Mouse (Mus musculus): ENCODE measurements around the gene Zfand3. TPM values are rescaled to one million over a fixed set of nuclear protein-coding genes. Genes with fewer than 3 reads are reported as not detected.

The Zfand3 gene
- polyA plus RNA-seq, 1 experiment = 69.3 TPM

DNA sequence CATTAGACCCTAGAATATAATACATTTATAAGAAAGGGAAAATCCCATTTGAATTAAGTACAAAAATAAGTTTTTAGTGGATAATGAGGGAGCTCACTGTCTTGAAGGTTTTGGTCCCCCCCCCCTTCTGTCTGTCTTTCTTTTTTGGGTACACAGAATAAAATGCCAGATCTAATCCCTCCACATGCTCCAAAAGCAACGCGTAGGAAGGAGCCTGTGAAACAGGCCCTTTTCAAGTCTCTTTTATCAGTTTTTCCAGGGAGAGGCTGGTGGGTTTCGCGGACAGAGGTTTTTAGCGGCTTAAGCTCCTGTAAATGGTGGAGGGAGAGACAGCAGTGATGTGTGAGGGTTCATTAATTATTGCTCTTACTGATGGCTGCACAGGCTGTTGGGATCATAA is 183.0 kb downstream of the Zfand3 start:
- no peak overlapping the region for H3K4me3 ChIP-seq (ENCODE audit: low read depth, low read length)
- H3K9me3 ChIP-seq (replicated peaks; ENCODE audit: control insufficient read depth, insufficient read depth, low read length, poor library complexity, severe bottlenecking) = no peaks in the 10 kb centered on the region
- H3K9ac ChIP-seq (ENCODE audit: low read depth, poor library complexity, severe bottlenecking) = no peak overlapping the region
- H3K27me3 ChIP-seq (ENCODE audit: control insufficient read depth, insufficient read depth, low read length, poor library complexity, severe bottlenecking) = no peaks in the 10 kb centered on the region
- TF ChIP-seq EP300 (IDR thresholded peaks at IDR 0.05; ENCODE audit: insufficient read depth, low read depth, low read length) = no peak
- no peak for TF ChIP-seq POLR2A (IDR thresholded peaks at IDR 0.05; ENCODE audit: insufficient read depth, low read length)
- no peak for TF ChIP-seq CTCF (IDR thresholded peaks at IDR 0.05; ENCODE audit: low read depth, low read length)
- H3K4me1 ChIP-seq (ENCODE audit: control insufficient read depth, insufficient read depth, low read length) = no peaks in the 10 kb centered on the region
- H3K27ac ChIP-seq (ENCODE audit: insufficient read depth, low read length) = no peak overlapping the region
- H3K36me3 ChIP-seq (ENCODE audit: control insufficient read depth, insufficient read depth, low read length, poor library complexity, severe bottlenecking) = no peaks in the 10 kb centered on the region

DNA sequence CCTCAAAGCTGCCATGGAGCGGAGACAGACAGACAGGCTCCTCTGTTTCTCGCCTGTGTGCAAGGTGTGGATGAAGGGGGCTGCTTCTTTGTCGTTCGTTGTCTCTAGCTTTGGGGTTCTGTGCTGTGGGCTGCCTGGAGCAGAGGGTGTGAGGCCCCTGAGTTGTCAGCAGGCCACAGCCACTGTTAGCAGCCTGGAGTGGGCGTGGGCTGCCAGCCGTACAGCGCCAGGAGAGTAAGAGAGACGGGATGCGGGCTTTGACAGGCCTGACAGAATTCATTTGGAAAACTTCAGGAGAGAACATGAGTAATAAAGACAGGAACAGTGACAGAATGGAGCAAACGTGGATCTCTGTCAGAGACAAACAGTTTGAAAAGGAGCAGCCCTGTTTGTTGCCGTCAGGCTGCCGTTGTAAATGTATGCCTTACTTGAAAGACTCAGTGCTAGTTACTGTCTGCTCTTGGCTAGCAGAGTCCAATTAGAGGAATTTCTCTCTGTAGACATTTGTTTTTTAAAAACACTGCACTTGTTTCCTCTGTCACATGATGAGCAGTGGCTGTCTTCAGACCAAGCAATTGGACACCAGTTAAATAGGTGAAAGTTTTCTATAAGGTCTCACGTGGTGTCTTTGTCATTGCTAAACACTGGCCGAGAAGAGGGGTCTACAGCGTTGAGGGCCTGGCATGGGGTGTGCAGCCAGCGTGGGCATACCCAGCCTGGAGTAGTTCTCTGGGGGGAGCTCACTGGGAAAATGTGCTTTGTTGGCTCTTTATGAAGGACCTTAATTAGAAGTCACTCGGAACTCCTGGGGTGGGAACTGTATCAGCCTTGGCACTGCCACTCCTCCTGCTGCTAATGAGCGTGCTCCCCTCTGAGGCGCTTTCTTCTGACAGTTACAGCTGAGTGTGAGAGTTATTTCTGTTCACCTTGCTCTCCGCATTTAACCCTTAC is 183.8 kb downstream of the Zfand3 start:
- Histone ChIP-seq H3K9ac (ENCODE audit: low read depth, poor library complexity, severe bottlenecking) (no peak overlapping the region), H3K9me3 (replicated peaks; ENCODE audit: control insufficient read depth, insufficient read depth, low read length, poor library complexity, severe bottlenecking) (no peaks in the 10 kb centered on the region), H3K4me1 (ENCODE audit: control insufficient read depth, insufficient read depth, low read length) (no peaks in the 10 kb centered on the region), H3K36me3 (ENCODE audit: control insufficient read depth, insufficient read depth, low read length, poor library complexity, severe bottlenecking) (no peaks in the 10 kb centered on the region), H3K4me3 (ENCODE audit: low read depth, low read length) (no peak overlapping the region), H3K27me3 (ENCODE audit: control insufficient read depth, insufficient read depth, low read length, poor library complexity, severe bottlenecking) (no peaks in the 10 kb centered on the region), H3K27ac (ENCODE audit: insufficient read depth, low read length) (no peak overlapping the region)
- TF ChIP-seq CTCF (IDR thresholded peaks at IDR 0.05; ENCODE audit: low read depth, low read length) (no peak), EP300 (IDR thresholded peaks at IDR 0.05; ENCODE audit: insufficient read depth, low read depth, low read length) (no peak), POLR2A (IDR thresholded peaks at IDR 0.05; ENCODE audit: insufficient read depth, low read length) (no peak)

DNA sequence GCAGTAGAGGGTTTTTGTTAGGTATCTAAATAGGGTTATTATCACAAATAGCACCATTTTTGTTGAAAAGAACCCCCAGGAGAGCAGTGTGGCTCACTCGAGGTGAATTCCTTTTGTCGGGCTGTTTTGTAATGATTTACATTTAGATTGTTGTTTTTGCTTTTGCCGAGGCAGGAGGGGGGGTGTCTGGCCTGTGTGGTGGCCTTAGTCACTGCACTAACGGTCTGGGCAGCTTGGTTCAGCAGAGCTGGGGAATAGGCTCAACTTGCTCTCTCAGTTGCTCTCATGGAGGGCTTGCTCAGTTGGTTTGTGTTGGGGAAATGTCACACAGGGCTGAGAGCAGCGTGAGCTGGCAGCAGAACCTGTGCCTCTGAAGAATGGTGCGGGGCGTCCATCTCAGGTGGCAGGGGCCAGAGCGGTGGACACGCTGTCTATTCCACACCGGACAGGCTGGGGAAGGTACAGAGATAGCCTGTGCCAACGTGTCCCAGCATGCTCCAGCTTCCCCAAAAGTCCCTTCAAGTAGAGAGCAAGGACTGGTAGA is 186.6 kb downstream of the Zfand3 start:
- H3K27ac ChIP-seq (ENCODE audit: insufficient read depth, low read length) = no peak overlapping the region
- no peaks in the 10 kb centered on the region for H3K27me3 ChIP-seq (ENCODE audit: control insufficient read depth, insufficient read depth, low read length, poor library complexity, severe bottlenecking)
- H3K4me1 ChIP-seq (ENCODE audit: control insufficient read depth, insufficient read depth, low read length) = no peaks in the 10 kb centered on the region
- H3K4me3 ChIP-seq (ENCODE audit: low read depth, low read length) = no peak overlapping the region
- H3K9ac ChIP-seq (ENCODE audit: low read depth, poor library complexity, severe bottlenecking) = no peak overlapping the region
- H3K9me3 ChIP-seq (replicated peaks; ENCODE audit: control insufficient read depth, insufficient read depth, low read length, poor library complexity, severe bottlenecking) = no peaks in the 10 kb centered on the region
- TF ChIP-seq POLR2A (IDR thresholded peaks at IDR 0.05; ENCODE audit: insufficient read depth, low read length) (no peak), CTCF (IDR thresholded peaks at IDR 0.05; ENCODE audit: low read depth, low read length) (no peak), EP300 (IDR thresholded peaks at IDR 0.05; ENCODE audit: insufficient read depth, low read depth, low read length) (no peak)
- no peaks in the 10 kb centered on the region for H3K36me3 ChIP-seq (ENCODE audit: control insufficient read depth, insufficient read depth, low read length, poor library complexity, severe bottlenecking)

DNA sequence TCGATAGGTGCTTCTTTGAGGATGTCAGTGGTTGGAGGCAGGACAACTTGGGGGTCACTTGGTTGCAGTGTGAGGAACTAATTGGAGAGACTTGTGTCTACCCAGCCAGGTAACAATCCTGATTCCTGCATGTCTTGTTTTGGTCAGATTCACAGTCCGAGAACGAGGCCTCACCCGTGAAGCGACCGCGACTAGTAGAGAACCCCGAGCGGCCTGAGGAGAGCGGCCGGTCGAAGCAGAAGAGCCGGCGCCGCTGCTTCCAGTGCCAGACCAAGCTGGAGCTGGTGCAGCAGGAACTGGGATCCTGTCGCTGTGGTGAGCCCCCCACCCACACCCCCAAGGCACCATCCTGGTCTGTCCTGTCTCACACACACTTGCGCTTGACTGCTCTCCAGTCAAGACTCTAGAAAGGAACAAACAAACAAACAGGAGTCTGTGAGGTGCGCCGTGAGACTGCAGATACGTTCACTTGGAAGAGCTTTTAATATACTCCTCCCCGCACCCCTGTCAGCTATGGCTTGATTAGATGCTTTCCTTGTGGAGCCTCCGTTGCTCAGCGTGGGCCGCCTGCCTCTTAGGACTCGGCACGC is 188.0 kb downstream of the Zfand3 start:
- no peaks in the 10 kb centered on the region for H3K36me3 ChIP-seq (ENCODE audit: control insufficient read depth, insufficient read depth, low read length, poor library complexity, severe bottlenecking)
- no peaks in the 10 kb centered on the region for H3K27me3 ChIP-seq (ENCODE audit: control insufficient read depth, insufficient read depth, low read length, poor library complexity, severe bottlenecking)
- no peak overlapping the region for H3K27ac ChIP-seq (ENCODE audit: insufficient read depth, low read length)
- no peaks in the 10 kb centered on the region for H3K4me1 ChIP-seq (ENCODE audit: control insufficient read depth, insufficient read depth, low read length)
- TF ChIP-seq POLR2A (IDR thresholded peaks at IDR 0.05; ENCODE audit: insufficient read depth, low read length) (no peak), EP300 (IDR thresholded peaks at IDR 0.05; ENCODE audit: insufficient read depth, low read depth, low read length) (no peak), CTCF (IDR thresholded peaks at IDR 0.05; ENCODE audit: low read depth, low read length) (no peak)
- no peak overlapping the region for H3K4me3 ChIP-seq (ENCODE audit: low read depth, low read length)
- H3K9me3 ChIP-seq (replicated peaks; ENCODE audit: control insufficient read depth, insufficient read depth, low read length, poor library complexity, severe bottlenecking) = no peaks in the 10 kb centered on the region
- H3K9ac ChIP-seq (ENCODE audit: low read depth, poor library complexity, severe bottlenecking) = no peak overlapping the region

DNA sequence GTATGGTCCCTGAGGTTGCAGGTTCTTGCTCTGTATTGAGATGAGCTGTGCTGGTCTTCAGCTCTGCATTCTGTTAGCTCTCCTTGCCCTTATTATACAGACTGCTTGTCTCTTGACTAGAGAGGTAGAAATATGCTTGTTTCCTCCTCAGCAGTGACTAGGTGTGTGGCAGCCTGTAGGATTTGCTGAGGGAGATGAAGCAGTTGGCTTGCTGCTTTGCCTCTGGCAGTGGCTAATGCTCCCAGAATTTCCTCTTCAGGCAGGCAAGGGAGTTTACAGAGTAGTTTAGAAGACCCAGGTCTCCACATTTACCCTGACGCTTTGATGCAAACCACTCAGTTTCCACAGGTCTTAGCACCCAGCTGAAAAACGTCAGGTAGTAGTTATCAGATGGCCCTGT is 189.1 kb downstream of the Zfand3 start:
- Histone ChIP-seq H3K36me3 (ENCODE audit: control insufficient read depth, insufficient read depth, low read length, poor library complexity, severe bottlenecking) (no peaks in the 10 kb centered on the region), H3K27ac (ENCODE audit: insufficient read depth, low read length) (no peak overlapping the region), H3K4me3 (ENCODE audit: low read depth, low read length) (no peak overlapping the region), H3K4me1 (ENCODE audit: control insufficient read depth, insufficient read depth, low read length) (no peaks in the 10 kb centered on the region), H3K9ac (ENCODE audit: low read depth, poor library complexity, severe bottlenecking) (no peak overlapping the region), H3K27me3 (ENCODE audit: control insufficient read depth, insufficient read depth, low read length, poor library complexity, severe bottlenecking) (no peaks in the 10 kb centered on the region), H3K9me3 (replicated peaks; ENCODE audit: control insufficient read depth, insufficient read depth, low read length, poor library complexity, severe bottlenecking) (no peaks in the 10 kb centered on the region)
- TF ChIP-seq CTCF (IDR thresholded peaks at IDR 0.05; ENCODE audit: low read depth, low read length) (no peak), EP300 (IDR thresholded peaks at IDR 0.05; ENCODE audit: insufficient read depth, low read depth, low read length) (no peak), POLR2A (IDR thresholded peaks at IDR 0.05; ENCODE audit: insufficient read depth, low read length) (no peak)

DNA sequence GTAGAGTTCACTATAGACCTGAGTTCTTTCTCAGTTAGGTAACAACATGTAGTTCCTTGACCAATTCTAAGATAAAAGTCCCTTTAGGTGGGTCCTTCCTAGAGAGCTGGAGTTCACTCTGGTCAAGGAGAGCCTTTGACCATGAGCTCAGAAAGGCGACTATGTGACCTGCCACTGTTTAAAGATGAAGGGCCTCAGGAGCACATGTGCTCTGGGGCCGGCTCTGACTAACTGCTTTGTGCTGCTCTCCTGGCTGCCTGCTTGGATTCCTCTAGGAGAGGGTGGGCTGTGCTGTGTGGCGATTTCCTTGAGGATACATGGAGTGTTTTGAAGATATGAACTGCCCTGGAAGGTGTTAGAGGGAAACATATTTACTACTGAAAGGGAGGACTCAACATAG is 189.6 kb downstream of the Zfand3 start:
- Histone ChIP-seq H3K9me3 (replicated peaks; ENCODE audit: control insufficient read depth, insufficient read depth, low read length, poor library complexity, severe bottlenecking) (no peaks in the 10 kb centered on the region), H3K4me3 (ENCODE audit: low read depth, low read length) (no peak overlapping the region), H3K4me1 (ENCODE audit: control insufficient read depth, insufficient read depth, low read length) (no peaks in the 10 kb centered on the region), H3K36me3 (ENCODE audit: control insufficient read depth, insufficient read depth, low read length, poor library complexity, severe bottlenecking) (no peaks in the 10 kb centered on the region), H3K27me3 (ENCODE audit: control insufficient read depth, insufficient read depth, low read length, poor library complexity, severe bottlenecking) (no peaks in the 10 kb centered on the region), H3K9ac (ENCODE audit: low read depth, poor library complexity, severe bottlenecking) (no peak overlapping the region), H3K27ac (ENCODE audit: insufficient read depth, low read length) (no peak overlapping the region)
- no peak for TF ChIP-seq CTCF (IDR thresholded peaks at IDR 0.05; ENCODE audit: low read depth, low read length)
- TF ChIP-seq EP300 (IDR thresholded peaks at IDR 0.05; ENCODE audit: insufficient read depth, low read depth, low read length) = no peak
- no peak for TF ChIP-seq POLR2A (IDR thresholded peaks at IDR 0.05; ENCODE audit: insufficient read depth, low read length)

All from ES-Bruce4 (cell line).